Mouse (Mus musculus): ENCODE results near the gene Sema3b. TPM values are rescaled to one million over a fixed set of nuclear protein-coding genes. Genes with fewer than 3 reads are reported as not detected.
"Not testable (repeated sequence)": the region's sequence is repeated elsewhere in the genome, so short reads cannot be mapped to it uniquely, and the experiment has no call there.

Sema3b gene
- total RNA-seq, 4 experiments from 2014 or later, result 5.0 to 7.7 (median 6.2) TPM

DNA sequence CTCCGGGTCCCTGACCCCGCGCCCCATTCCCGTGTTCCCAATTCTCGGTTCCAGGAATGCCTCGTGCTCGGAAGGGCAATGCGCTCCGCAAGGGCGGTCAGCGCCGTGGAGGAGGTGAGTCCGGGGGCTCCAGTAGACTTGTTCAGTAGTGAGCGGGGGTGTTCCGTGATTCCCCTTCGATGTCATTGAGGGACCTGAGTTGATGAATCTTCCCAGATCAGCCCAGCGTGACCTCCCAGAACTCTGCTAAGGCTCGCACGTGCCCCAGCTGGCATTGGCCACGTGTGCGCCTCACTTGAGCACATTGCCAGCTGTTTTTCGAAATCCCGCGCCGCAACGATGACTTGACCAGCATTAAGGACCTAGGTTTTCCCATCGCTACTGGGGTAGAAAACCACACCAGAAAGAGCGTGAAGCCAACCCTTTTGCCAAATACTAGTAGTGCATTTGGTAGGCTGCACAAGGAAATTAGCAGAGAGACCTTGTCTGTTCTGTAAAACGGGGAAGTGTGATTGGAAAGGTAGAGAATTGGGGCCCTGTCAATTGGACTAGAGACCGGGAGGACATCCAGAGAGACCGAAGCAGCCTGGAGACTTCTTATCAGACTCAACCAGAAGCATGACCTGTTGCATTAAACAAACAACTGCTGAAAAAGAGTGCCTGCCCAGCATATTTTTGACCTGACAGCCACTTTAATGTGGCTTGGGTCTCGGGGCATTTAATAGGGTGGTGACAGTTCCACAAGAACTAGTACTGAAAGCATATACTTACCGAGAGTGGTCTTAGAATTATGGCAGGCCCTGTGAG is 21.0 kb downstream of the Sema3b start:
- DNase-seq, result no peak

DNA sequence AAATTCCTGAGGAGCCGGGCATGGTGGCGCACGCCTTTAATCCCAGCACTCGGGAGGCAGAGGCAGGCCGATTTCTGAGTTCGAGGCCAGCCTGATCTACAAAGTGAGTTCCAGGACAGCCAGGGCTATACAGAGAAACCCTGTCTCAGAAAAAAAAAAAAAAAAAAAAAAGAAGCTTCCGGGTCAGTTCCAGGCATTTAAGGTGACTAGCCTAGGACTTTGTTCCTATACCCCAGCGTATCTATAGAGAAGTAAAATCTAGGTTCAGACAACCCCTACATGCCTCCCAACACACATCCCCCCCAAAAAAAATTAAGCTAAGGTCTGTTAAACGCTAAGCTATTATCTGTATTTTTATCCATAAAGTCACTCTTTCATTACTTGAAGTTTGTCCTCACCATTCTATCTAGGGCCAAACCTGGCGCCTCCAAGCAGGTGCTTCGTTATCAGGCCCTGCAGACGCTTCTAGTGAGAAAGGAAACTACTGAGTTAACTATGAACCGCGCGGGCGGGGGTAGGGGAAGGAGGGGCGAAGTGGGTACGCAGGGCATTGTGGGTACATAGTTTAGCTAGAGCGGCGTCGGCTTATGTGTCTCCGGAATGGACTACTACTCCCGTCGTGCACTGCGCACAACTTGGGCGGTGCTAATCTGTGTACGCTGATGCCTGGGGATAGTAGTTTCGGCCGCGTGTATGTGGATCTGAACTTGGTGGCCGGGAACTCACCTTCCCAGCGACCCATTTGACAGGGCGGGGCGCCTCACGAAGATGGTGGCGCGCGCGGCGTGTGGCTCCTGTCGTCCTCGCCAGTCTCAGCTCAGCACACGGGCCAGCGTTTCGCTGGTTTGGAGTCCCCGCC is 21.8 kb downstream of the Sema3b start, which contains the start of gene Ifrd2:
Gene Ifrd2, plus strand, starts transcription at position 669 of the 859 bp plus-strand sequence.
- DNase-seq, result peak; percentile 98

DNA sequence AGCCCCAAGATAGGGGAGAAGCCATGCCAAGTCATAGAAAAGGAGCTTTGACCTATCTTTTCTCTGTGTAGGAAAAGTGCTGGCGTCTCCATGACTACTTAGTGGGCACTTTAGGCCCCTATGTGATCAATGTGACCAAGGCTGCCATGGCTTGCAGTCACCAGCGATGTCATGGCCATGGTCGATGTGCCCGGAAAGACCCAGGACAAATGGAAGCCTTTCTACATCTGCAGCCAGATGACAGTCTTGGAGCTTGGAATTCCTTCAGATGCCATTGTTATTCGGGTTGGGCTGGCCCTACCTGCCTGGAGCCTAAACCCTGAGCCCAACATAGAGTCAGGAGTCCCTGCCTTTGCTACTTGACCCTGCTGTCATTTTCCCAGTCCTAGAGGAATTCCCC is 22.5 kb downstream of the Sema3b start:
- DNase-seq, result no peak

DNA sequence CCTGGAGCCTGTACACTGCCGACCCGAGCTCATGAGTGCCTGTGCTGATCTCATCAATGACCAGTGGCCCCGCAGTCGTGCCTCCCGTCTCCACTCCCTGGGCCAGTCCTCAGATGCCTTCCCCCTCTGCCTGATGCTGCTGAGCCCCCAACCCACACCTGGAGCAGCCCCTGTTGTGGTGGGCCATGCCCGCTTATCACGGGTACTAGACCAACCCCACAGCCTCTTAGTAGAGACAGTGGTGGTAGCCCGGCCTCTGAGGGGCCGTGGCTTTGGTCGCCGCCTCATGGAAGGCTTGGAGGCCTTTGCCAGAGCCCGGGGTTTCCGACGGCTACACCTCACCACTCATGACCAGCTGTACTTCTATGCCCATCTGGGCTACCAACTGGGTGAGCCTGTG is 25.9 kb downstream of the Sema3b start:
- DNase-seq, result no peak

DNA sequence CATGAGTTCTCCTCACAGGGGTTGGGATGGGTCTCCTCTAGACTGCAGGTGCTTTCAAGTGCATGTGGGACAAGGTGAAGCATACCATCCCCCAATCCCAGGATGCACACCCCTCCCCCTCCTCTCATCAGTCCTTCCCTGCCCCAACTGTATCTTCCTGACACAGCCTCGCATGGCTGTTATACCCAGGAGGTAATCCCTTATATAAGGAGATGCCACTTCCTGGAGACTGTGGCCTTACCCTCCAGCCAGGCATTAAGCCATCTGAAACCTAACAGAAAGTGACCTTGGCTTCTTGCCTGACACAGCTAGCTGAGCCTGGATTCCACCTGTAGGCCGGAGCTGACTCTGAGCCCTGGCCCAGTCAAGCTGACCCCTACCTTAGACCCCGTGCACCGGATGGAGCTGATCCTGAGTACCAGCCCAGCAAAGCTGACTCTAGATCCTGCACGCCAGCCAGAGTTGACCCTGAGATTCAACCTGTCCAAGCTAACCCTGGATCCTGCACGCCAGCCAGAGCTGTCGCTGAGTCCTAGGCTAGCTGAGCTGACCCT is 26.4 kb downstream of the Sema3b start:
- no peak for DNase-seq

DNA sequence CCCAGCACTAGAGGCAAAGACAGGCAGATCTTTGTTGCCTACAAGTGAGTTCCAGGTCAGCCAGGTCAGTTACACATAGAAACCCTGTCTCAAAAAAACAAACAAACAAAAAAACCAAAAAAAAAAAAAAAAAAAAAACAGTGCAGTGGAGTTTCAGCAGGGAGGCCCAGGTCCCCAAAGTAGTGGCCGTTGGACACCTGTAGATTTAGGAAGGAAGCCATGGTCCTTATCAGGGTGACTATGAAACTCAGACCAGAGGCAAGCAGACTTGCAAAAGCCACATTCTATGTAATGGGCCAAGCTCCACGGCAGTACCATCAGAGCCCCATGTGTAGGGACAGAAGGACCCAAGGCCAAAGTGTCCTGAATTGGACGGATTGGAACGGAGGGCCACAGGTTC is 27.4 kb downstream of the Sema3b start:
- no peak for DNase-seq

DNA sequence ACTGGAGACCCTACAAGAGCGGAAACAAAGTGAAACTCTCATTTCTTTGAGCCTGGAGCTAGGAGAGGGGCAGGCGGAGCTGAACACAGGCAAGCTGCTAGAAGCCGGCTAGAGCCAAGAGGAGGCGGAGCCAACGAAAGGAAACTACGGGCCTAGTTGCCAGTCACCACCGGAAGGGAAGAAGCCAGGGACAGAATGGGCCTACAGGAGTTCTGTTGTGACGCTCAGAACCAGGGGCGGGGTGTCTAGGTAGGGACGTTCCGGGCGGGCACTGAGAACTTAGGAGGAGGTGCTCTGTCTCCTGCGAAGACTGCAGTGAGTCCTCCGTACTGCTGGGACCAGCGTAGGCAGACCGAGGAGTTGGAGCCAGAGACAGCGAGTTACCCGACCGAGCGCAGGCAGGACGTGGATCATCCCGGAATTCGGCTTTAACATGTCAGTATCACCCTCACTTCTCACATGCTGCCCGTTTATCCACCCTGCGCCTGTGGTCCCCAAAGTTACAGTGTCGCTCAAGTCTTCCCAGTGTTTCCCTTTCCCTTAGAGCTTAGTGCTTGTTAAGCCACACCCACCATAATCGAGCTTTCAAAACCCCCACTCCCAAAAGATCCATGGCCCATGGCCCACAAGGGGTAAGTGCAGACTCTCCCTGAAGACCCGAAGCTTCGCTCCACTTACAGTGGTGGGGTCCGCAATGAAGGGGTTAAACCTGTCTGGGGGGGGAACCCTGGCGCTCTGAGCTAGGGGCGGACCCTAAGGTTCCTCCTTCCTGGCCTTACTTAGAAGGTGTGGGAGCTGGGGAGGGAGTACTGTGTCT is 28.3 kb downstream of the Sema3b start, which contains the start of gene Hyal3:
Gene Hyal3, plus strand, starts transcription at position 318 of the 817 bp plus-strand sequence.
- DNase-seq, result peak; percentile 93

DNA sequence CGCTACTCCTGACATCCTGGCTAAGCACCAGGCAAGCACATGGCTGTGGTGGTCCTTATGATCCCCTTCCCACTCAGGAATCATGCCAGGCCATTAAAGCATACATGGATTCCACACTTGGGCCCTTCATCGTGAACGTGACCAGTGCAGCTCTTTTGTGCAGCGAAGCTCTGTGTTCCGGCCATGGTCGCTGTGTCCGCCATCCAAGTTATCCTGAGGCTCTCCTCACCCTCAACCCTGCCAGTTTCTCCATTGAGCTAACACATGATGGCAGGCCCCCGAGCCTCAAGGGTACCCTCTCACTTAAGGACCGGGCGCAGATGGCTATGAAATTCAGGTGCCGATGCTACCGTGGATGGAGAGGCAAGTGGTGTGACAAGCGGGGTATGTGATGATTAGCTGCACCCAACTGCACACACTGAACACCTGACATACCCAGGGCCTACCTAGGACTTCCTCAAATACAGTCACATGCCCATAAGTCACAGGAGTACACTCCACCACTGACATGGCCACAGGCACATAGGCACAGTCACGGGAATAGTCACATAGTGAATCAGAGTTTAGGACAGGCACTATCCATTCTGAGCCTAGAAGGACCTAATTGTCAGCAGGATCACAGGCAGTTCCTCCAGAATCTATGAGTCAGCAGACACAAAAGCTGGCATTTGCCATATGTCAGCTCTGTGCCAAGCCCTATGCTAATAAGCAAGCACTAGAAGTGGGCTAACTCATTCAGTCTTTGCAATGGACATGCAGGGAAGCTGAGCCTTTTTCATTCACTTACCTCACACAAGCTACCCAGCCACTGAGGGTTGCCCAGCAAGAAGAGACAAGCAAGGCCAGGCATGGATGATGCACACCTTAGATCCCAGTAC is 29.8 kb downstream of the Sema3b start:
- no peak for DNase-seq

DNA sequence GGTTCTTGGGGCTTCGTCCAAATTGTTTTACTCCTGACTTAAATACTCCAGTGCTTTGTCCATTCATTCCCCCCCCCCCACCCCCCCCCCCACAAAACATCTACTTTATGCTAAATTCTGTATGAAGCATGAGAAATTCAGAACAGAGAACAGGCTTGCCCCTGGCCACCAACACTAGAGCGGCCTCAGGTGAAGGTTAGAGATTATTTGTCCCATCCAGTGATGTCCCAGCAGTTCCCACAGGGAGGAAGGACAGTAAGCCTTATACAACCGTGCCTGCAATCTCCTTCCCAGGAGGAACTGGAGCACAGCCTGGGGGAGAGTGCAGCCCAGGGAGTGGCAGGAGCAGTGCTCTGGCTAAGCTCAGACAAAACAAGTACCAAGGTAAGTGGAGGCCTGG is 30.4 kb downstream of the Sema3b start, which contains the start of gene Naa80:
Gene Naa80, plus strand, starts transcription at position 301 of the 400 bp plus-strand sequence.
- no peak for DNase-seq

DNA sequence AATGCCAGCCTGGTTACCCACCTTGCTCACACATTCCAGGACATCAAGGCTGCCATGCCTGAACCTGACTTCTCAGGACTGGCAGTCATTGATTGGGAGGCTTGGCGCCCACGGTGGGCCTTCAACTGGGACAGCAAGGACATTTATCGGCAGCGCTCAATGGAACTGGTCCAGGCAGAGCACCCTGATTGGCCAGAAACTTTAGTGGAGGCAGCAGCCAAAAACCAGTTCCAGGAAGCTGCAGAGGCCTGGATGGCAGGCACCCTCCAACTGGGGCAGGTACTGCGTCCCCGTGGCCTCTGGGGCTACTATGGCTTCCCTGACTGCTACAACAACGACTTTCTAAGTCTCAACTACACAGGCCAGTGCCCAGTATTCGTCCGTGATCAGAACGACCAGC is 31.2 kb downstream of the Sema3b start:
- DNase-seq, result no peak

DNA sequence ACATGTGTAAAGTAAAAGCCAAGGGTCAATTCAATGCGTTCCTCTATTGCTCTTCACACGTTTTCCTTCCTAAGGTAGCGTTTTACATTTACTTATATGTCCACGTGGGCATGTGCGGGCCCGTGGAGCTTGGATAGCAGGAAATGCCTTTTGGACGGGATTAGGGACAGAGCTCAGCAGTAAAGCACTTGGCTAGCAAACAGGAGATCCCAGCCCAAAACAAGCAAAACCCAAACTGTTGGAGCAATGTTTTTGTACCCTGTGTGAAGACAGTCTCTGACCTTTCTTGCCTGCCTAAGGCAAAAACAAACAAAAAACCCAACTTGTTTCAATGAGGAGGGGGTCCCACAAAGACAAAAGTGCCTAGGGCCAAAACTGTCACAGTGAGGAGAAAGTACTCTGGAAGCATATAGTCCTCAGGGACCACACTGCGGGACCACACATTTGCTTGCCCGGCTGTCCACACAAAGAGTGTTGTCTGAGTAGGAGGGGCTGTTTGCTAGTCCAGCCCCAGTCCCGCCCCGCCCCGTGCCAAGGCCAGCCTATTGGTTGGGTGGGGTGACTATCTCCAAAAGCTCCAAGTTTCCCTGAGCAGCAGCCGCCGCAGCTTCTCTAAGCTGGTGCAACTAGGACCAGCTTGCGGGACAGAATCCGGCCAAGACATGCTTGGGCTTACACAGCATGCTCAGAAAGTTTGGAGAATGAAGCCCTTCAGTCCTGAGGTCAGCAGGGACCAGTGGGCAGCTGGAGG is 32.5 kb downstream of the Sema3b start, which contains the start of gene Hyal1:
Gene Hyal1, plus strand, starts transcription at position 571 of the 751 bp plus-strand sequence.
- DNase-seq, result peak; percentile 79

DNA sequence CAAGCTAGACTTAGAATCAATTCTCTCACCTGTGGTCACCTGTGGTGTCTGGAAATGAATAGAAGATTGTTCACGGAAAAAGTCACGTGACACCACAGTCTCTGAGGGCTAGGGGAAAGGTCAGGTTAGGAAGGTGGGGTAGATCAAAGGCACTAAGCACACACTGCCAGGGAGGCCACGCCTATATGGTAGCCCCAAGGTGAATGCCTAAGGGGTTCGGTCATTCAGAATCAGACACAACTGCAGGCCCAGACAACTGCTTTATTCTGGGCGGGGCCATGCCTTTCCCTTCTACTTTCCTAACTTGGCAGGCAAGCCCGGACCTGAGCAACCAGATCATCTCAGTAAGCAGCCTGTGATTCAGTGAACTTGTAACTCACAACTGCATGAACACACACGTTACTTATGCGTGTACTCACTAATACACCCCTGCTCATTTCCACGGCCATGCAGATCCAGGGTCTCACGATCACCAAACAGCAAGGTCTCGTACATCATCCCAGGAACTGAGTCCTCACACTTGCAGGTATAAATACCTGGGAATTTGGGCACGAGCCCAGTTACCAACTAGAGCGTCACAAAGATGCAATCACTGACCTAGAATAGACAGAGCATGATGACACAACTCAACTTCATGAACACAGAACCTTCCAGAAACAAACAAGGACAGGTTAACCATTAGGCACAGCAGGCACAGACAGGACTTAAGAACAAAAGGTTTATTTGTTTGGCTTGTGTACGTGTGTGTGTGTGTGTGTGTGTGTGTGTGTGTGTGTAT is 33.3 kb downstream of the Sema3b start:
- no peak for DNase-seq

DNA sequence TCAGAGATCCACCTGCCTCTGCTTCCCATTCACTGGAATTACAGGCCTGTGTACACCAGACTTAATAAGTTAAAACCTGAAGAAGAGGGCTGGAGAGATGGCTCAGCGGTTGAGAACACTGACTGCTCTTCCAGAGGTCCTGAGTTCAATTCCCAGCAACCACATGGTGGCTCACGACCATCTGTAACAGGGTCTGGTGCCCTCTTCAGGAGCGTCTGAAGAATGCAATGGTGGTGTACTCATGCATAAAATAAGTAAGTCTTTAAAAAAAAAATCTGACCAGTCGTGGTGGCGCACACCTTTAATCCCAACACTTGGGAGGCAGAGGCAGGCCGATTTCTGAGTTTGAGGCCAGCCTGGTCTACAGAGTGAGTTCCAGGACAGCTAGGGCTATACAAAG is 35.3 kb downstream of the Sema3b start:
- not testable (repeated sequence) for DNase-seq

DNA sequence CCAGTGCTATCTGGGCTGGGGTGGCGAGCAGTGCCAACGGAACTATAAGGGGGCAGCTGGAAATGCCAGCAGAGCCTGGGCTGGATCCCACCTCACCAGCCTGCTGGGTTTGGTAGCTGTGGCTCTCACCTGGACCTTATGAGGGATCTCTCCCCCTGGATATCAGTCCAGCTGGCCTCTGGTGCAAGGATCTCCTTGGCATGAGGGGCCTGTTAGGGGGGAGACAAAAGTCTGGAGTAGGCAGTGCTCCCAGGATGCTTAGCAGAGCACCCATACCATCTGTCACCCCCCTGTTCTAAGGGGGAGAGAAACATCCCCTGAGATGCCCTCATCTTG is 36.7 kb downstream of the Sema3b start:
- no peak for DNase-seq

DNA sequence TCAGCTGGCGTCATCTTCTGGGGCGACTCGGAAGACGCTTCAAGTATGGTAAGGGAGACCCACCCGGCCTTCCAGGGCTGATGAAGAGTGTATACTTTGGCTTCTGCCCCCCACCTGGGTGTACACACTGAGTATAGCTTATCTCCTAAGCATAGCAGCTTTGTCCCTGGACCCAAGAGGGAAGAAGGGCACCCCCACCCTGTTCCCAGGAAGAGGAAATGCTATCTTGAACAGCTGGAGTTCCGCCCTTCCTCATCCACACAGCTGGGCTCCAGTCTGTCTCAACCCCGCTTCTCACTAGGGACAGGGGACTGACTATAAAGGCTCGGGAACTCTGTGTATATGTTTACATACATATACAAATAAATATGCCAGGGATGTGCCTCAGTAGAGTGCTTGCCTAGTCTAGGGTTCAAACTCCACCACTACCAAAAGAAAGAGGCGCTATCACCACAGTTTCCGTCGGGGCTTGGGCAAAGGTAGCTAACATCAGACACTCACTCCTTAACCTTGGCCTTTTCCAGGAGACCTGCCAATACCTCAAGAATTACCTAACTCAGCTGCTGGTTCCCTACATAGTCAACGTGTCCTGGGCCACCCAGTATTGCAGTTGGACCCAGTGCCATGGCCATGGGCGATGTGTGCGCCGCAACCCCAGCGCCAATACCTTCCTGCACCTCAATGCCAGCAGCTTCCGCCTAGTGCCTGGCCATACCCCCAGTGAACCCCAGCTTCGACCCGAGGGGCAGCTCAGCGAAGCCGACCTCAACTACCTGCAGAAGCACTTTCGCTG is 37.3 kb downstream of the Sema3b start:
- no peak for DNase-seq

DNA sequence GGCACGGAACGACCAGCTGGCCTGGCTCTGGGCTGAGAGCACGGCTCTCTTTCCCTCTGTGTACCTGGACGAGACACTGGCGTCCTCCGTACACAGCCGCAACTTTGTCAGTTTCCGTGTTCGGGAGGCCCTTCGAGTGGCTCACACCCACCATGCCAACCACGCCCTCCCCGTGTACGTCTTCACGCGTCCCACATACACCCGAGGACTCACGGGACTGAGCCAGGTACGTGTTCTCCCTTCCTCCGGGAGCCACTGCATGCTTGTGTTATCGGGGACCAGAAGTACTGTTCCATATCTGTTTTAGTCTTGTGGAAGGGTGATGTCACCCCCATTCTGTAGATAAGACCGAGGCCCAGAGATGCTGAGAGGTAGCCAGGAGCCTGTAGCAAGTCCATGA is 38.2 kb downstream of the Sema3b start:
- no peak for DNase-seq

DNA sequence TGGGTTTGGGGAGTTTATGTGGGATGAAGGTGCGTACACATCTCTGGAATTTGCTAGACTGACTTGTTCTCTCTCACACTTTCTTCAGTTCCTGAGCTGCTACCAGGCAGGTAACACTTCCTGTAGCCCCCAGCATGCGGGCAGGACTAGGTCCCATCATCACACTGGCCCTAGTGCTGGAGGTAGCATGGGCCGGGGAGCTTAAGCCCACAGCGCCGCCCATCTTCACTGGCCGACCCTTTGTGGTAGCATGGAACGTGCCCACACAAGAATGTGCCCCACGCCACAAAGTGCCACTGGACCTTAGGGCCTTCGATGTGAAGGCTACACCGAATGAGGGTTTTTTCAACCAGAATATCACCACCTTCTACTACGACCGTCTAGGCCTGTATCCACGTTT is 39.0 kb downstream of the Sema3b start:
- no peak for DNase-seq

DNA sequence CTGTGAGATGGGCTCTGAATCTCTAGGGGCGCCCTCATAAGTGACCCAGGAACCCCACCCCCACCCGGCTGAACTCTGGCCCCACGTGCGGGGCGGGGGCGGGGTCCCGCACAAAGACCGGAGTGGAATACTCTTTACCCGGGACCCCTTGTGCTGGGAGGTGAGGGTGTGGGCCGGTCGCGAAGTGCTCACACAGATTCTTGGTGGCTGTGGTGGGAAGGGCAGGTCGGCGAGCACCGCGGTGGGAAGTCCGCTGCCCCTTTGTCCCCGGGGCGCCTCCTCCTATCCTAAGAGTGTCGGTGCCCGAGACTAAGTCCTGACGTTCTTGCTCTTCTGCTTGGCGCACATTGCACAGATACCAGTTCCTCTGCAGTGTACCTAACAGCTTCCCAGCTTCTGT is 39.8 kb downstream of the Sema3b start:
- no peak for DNase-seq

Data from adrenal gland, adult 8-10 months (tissue).